Mouse (Mus musculus): ENCODE results near the gene Rem1. TPM values are rescaled to one million over a fixed set of nuclear protein-coding genes. Genes with fewer than 3 reads are reported as not detected.
A peak's percentile ranks its signal among the peaks of the same experiment; 100 is the strongest.

Gene Rem1
- polyA plus RNA-seq, 1 experiment from 2014 or later, result 0.26 TPM

- Histone ChIP-seq H3K27ac (no peak overlapping the region), H3K9me3 (no peaks in the 10 kb centered on the region), H3K9ac (no peak overlapping the region), H3K4me3 (replicated peaks) (no peak overlapping the region), H3K36me3 (replicated peaks) (no peaks in the 10 kb centered on the region), H3K27me3 (no peaks in the 10 kb centered on the region), H3K4me2 (no peak overlapping the region), H3K4me1 (no peaks in the 10 kb centered on the region)
- ATAC-seq (ENCODE audit: low FRiP score), result no peak
- WGBS, result 37% methylated on average over 8 of the region's 8 CpGs
Measured at GRCm38 (mm10) chr2:152612193-152612592, 14.6 kb upstream of the Rem1 start.

DNA sequence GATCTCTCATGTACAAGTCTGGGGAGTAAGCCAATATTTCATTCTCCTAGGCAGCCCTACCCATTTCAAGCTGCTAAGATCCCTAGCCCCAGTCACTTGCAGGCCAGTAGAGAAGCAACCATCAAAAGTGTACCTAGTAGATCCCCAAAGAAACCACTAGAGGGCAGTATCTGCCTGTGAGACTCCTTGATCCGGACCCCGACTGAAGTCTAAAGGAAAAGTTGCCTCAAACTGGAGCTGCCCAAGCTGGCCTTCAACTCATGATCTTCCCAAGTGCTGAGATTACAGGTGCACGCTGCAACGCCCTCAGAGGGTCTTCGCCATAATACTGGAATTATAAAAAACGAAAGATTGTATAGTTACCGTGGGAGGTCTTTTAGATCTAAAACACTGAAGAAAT, 11.2 kb upstream of the Rem1 start:
- no peak overlapping the region for H3K27ac ChIP-seq
- no peaks in the 10 kb centered on the region for H3K9me3 ChIP-seq
- ATAC-seq (ENCODE audit: low FRiP score), result peak; percentile 33; the same call in 1 of the 2 replicates
- H3K36me3 ChIP-seq (replicated peaks), result no peaks in the 10 kb centered on the region
- no peak overlapping the region for H3K9ac ChIP-seq
- no peaks in the 10 kb centered on the region for H3K4me1 ChIP-seq
- WGBS, result 11% methylated on average over 7 of the region's 7 CpGs
- no peak overlapping the region for H3K4me3 ChIP-seq (replicated peaks)
- no peaks in the 10 kb centered on the region for H3K27me3 ChIP-seq
- no peak overlapping the region for H3K4me2 ChIP-seq

DNA sequence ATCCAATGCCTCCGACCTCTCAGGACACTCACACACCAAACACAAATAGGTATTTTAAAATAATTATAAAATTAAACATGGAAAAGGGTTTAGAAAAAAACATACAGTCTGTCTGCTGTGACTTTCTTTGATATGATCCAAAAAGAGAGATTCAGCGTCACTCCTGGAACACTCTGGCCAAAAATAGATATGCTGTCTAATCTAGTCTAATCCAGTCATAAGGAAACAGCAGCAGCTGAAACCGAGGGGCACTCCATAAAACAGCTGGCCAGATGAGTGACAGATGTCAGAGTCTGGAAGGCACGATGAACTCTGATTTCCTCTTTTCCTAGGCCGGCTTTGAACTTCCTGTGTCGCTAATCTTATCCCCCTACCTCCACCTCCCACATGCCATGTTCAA, 10.3 kb upstream of the Rem1 start:
- Histone ChIP-seq H3K36me3 (replicated peaks) (no peaks in the 10 kb centered on the region), H3K9me3 (no peaks in the 10 kb centered on the region), H3K4me3 (replicated peaks) (no peak overlapping the region), H3K4me1 (no peaks in the 10 kb centered on the region), H3K9ac (no peak overlapping the region), H3K27me3 (no peaks in the 10 kb centered on the region), H3K4me2 (no peak overlapping the region), H3K27ac (no peak overlapping the region)
- ATAC-seq (ENCODE audit: low FRiP score), result no peak
- 88% methylated on average over 6 of the region's 6 CpGs for WGBS

GRCm38 (mm10) chr2:152617374-152617773, 9.4 kb upstream of the Rem1 start:
- Histone ChIP-seq H3K4me2 (no peak overlapping the region), H3K27me3 (no peaks in the 10 kb centered on the region), H3K9me3 (no peaks in the 10 kb centered on the region), H3K27ac (no peak overlapping the region), H3K9ac (no peak overlapping the region), H3K4me3 (replicated peaks) (no peak overlapping the region), H3K4me1 (no peaks in the 10 kb centered on the region), H3K36me3 (replicated peaks) (no peaks in the 10 kb centered on the region)
- no peak for ATAC-seq (ENCODE audit: low FRiP score)
- WGBS, result 55% methylated on average over 5 of the region's 5 CpGs

DNA sequence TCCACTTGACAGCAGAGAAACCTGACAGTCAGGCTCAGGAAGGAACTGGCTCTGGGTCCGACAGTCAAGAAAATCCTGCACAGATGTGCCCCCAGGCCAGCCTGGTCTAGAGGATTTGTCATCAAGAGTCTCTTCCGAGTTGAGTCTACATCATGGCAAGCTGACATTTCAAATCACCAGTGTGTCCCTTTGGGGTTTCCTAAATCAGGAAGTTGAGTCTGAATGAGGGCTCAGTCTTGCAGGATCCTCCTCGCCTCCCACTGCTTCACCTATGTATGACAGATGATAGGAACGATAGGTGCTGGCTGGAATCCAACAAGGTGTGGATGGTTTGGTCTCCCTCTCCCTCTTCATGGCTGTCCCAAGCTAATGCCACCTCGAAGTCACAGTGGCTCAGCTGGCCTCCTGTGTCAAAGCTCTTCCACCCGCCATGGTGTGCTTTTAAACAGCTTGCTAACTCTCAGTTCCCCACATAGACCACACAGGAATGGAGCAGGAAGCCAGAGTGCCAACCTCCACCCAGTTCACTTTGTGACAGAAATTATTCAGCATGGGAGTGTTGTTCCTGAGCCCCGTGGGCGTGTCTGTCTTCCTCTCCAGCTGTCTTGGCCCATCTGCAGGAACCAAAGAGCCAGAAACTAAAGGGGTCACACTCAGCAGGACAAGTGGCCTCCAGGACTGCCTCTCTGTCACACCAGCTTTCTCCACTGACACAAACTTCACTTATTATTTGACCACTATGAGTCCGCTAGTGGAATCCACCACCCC, 6.2 kb upstream of the Rem1 start:
- no peak for ATAC-seq (ENCODE audit: low FRiP score)
- no peak overlapping the region for H3K4me2 ChIP-seq
- no peak overlapping the region for H3K4me3 ChIP-seq (replicated peaks)
- H3K27ac ChIP-seq, result no peak overlapping the region
- WGBS, result 78% methylated on average over 9 of the region's 9 CpGs
- peaks cover 14% of the 10 kb centered on the region for H3K27me3 ChIP-seq
- no peaks in the 10 kb centered on the region for H3K9me3 ChIP-seq
- no peak overlapping the region for H3K9ac ChIP-seq
- peaks cover 6% of the 10 kb centered on the region for H3K4me1 ChIP-seq
- no peaks in the 10 kb centered on the region for H3K36me3 ChIP-seq (replicated peaks)

DNA sequence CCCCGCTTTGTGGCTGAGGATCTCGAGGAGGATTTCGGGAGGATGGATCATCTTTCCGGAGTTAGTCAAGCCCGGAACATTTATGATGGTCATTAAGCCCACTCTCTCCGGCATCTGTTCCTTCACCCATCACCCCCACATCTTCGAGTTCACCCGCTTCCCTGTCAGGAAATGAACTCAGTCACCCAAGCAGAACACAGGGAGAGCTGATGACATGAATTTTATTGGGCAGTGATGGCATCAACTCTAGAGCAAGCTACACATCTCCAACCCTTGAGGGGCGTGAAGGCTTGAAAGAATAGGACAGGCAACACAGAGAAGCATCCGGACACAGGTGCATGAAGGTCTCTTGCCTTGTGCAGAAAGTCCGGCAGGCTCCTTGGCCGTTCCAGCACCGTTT, 4.6 kb upstream of the Rem1 start:
- Histone ChIP-seq H3K4me3 (replicated peaks) (no peak overlapping the region), H3K27me3 (peaks cover 30% of the 10 kb centered on the region), H3K9ac (no peak overlapping the region), H3K36me3 (replicated peaks) (no peaks in the 10 kb centered on the region), H3K4me1 (peaks cover 20% of the 10 kb centered on the region), H3K4me2 (no peak overlapping the region), H3K9me3 (no peaks in the 10 kb centered on the region), H3K27ac (no peak overlapping the region)
- 90% methylated on average over 13 of the region's 13 CpGs for WGBS
- ATAC-seq (ENCODE audit: low FRiP score), result no peak

GRCm38 (mm10) chr2:152622953-152623352, 3.8 kb upstream of the Rem1 start, which contains the start of gene Defb25:
Defb25 (minus strand) TSS chr2:152623053.
- H3K4me1 ChIP-seq, result peaks cover 23% of the 10 kb centered on the region
- ATAC-seq (ENCODE audit: low FRiP score), result no peak
- H3K9ac ChIP-seq, result no peak within 1 kb of the TSS
- H3K36me3 ChIP-seq (replicated peaks), result no peaks in the 10 kb centered on the region
- 84% methylated on average over 7 of the region's 7 CpGs for WGBS
- H3K4me2 ChIP-seq, result no peak within 1 kb of the TSS
- no peak within 1 kb of the TSS for H3K4me3 ChIP-seq (replicated peaks)
- H3K27me3 ChIP-seq, result peaks cover 38% of the 10 kb centered on the region
- H3K27ac ChIP-seq, result no peak within 1 kb of the TSS
- no peaks in the 10 kb centered on the region for H3K9me3 ChIP-seq

GRCm38 (mm10) chr2:152624566-152624965, 2.2 kb upstream of the Rem1 start:
- Histone ChIP-seq H3K36me3 (replicated peaks) (no peaks in the 10 kb centered on the region), H3K27ac (no peak overlapping the region), H3K4me1 (peaks cover 23% of the 10 kb centered on the region), H3K9me3 (no peaks in the 10 kb centered on the region), H3K9ac (no peak overlapping the region), H3K4me3 (replicated peaks) (no peak overlapping the region), H3K27me3 (peaks cover 54% of the 10 kb centered on the region), H3K4me2 (no peak overlapping the region)
- no peak for ATAC-seq (ENCODE audit: low FRiP score)
- 86% methylated on average over 2 of the region's 2 CpGs for WGBS

DNA sequence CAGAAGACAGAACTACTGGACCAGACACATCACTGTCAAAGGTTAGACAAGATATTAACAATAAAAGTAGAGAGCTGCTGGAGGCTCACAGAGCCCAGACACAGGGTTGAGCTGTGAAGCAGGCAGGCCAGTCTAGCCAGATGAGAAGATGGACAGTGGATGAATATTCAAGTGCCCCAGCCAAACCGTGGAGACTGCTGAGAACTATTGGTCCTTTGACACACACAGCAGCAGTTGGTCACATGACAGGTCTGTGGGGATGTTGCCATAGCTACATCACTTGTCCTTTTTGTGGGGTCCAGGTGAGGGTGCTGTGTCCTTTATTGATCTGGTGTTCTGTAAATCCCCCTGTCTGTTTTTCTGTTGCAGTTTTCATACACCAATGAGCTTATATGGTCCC, 1.5 kb upstream of the Rem1 start:
- H3K4me3 ChIP-seq (replicated peaks), result no peak overlapping the region
- H3K9ac ChIP-seq, result no peak overlapping the region
- peaks cover 59% of the 10 kb centered on the region for H3K27me3 ChIP-seq
- H3K4me2 ChIP-seq, result no peak overlapping the region
- no peaks in the 10 kb centered on the region for H3K36me3 ChIP-seq (replicated peaks)
- no peaks in the 10 kb centered on the region for H3K9me3 ChIP-seq
- peak; percentile 70 for ATAC-seq (ENCODE audit: low FRiP score)
- peaks cover 23% of the 10 kb centered on the region for H3K4me1 ChIP-seq
- no peak overlapping the region for H3K27ac ChIP-seq
- 8% methylated on average over 1 of the region's 1 CpGs for WGBS

DNA sequence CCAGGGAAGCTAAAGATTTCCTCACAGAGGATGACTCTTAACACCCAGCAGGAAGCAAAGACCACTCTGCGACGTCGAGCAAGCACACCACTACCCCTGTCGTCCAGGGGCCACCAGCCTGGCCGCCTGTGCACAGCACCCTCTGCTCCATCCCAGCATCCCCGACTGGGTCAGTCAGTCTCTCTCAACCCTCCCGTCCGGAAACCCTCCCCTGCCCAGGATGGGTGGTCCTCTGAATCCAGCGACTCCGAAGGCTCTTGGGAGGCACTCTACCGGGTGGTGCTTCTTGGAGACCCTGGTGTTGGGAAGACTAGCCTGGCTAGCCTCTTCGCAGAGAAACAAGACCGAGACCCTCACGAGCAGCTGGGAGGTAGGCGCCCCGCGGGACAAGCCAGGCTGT, 1.3 kb downstream of the Rem1 start:
- no peaks in the 10 kb centered on the region for H3K36me3 ChIP-seq (replicated peaks)
- H3K9ac ChIP-seq, result no peak overlapping the region
- 46% methylated on average over 17 of the region's 17 CpGs for WGBS
- no peak overlapping the region for H3K4me3 ChIP-seq (replicated peaks)
- no peak for ATAC-seq (ENCODE audit: low FRiP score)
- H3K9me3 ChIP-seq, result no peaks in the 10 kb centered on the region
- H3K4me2 ChIP-seq, result no peak overlapping the region
- H3K27me3 ChIP-seq, result peaks cover 62% of the 10 kb centered on the region
- no peak overlapping the region for H3K27ac ChIP-seq
- H3K4me1 ChIP-seq, result peaks cover 26% of the 10 kb centered on the region

DNA sequence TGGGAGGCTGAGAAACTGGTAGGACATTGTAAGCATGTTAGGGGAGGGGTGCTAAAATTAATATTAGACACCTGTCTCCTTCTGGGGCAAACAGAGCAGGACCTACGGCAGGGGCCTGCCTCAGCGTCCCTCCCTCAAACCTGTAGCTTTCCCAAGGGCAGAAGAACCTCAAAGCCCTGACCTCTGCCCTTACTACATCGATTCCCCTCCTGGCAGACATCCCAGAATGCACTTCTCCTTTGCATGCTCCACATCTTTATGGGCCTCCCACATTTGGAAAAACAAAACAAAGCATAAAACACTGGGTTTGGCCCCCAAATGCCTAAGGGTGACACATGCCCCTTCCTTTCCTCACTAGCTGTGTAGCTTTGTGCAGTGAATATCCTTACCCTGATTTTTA, 2.5 kb downstream of the Rem1 start:
- Histone ChIP-seq H3K27me3 (peaks cover 65% of the 10 kb centered on the region), H3K4me1 (peaks cover 31% of the 10 kb centered on the region), H3K9ac (no peak overlapping the region), H3K36me3 (replicated peaks) (no peaks in the 10 kb centered on the region), H3K4me2 (no peak overlapping the region), H3K9me3 (no peaks in the 10 kb centered on the region), H3K27ac (no peak overlapping the region), H3K4me3 (replicated peaks) (no peak overlapping the region)
- WGBS, result 82% methylated on average over 3 of the region's 3 CpGs
- no peak for ATAC-seq (ENCODE audit: low FRiP score)

- peaks cover 63% of the 10 kb centered on the region for H3K27me3 ChIP-seq
- H3K9me3 ChIP-seq, result no peaks in the 10 kb centered on the region
- H3K4me3 ChIP-seq (replicated peaks), result no peak overlapping the region
- no peak overlapping the region for H3K27ac ChIP-seq
- ATAC-seq (ENCODE audit: low FRiP score), result no peak
- no peak overlapping the region for H3K9ac ChIP-seq
- no peak overlapping the region for H3K4me2 ChIP-seq
- no peaks in the 10 kb centered on the region for H3K36me3 ChIP-seq (replicated peaks)
- H3K4me1 ChIP-seq, result peaks cover 31% of the 10 kb centered on the region
- WGBS, result 88% methylated on average over 6 of the region's 6 CpGs
Measured at GRCm38 (mm10) chr2:152629904-152630303, 3.2 kb downstream of the Rem1 start.

GRCm38 (mm10) chr2:152633334-152633733, 6.6 kb downstream of the Rem1 start:
- H3K27ac ChIP-seq, result no peak overlapping the region

More at GRCm38 (mm10) chr2:152633334-152633733, 6.6 kb downstream of the Rem1 start:
- Histone ChIP-seq H3K4me1 (peaks cover 8% of the 10 kb centered on the region; the same call in 1 of the 2 replicates), H3K27me3 (peaks cover 29% of the 10 kb centered on the region), H3K4me3 (replicated peaks) (no peak overlapping the region), H3K9ac (no peak overlapping the region), H3K4me2 (peak overlapping the region; percentile 30), H3K9me3 (no peaks in the 10 kb centered on the region), H3K36me3 (replicated peaks) (no peaks in the 10 kb centered on the region)
- ATAC-seq (ENCODE audit: low FRiP score), result no peak
- 46% methylated on average over 17 of the region's 17 CpGs for WGBS
